Mouse (Mus musculus) lung, postnatal 0 days (tissue): Measurements from ENCODE around the gene Fxr2.

Experiments
- CTCF ChIP-seq: IDR thresholded peaks from 2 replicates; pipeline ENCODE4 v1.5.1; 2016; ENCODE audit warnings: antibody characterized with exemption, mild to moderate bottlenecking
- EP300 ChIP-seq: IDR thresholded peaks from 2 replicates; pipeline ENCODE4 v1.6.1; 2016; ENCODE audit warnings: antibody characterized with exemption, mild to moderate bottlenecking, control low read depth

- TF ChIP-seq CTCF, result no peak
- no peak for TF ChIP-seq EP300
Measured at GRCm38 (mm10) chr11:69621571-69622268, 11.1 kb upstream of the Fxr2 start, which contains the start of gene Sat2.
